Mouse (Mus musculus) embryonic facial prominence, embryonic 11.5 days (tissue): Measurements from ENCODE around the gene Commd1. TPM values are rescaled to one million over a fixed set of nuclear protein-coding genes. Genes with fewer than 3 reads are reported as not detected.

Source experiments
- ATAC-seq: fragments of 200-750 bp; cut with Nextera tagmentation; replicated peaks from 2 replicates; pipeline ENCODE4 v1.8.0; 2017; ENCODE audit warnings: low read depth; ENCODE audit not compliant: insufficient number of reproducible peaks, low FRiP score, low TSS enrichment
- DNase-seq: peaks from one replicate; pipeline ENCODE4 v3.0.0-alpha.2; 2015; ENCODE audit warnings: low spot score
- H3K27ac ChIP-seq: fragments of 300-500 bp; sonication (generic); replicated peaks from 2 replicates; pipeline ENCODE4 v1.5.1; 2014; ENCODE audit warnings: mild to moderate bottlenecking, low read depth, low read length, control low read depth
- H3K27me3 ChIP-seq: fragments of 300-500 bp; sonication (generic); 2 replicates; pipeline ENCODE4 v1.6.1; 2014; ENCODE audit warnings: mild to moderate bottlenecking, low read length, moderate library complexity, mixed read lengths; ENCODE audit not compliant: control insufficient read depth, insufficient read depth
- H3K36me3 ChIP-seq: fragments of 300-500 bp; sonication (generic); replicated peaks from 2 replicates; pipeline ENCODE4 v1.6.1; 2014; ENCODE audit warnings: low read depth, mild to moderate bottlenecking, low read length, moderate library complexity, mixed read lengths; ENCODE audit not compliant: control insufficient read depth, insufficient read depth
- H3K4me1 ChIP-seq: fragments of 300-500 bp; sonication (generic); 2 replicates; pipeline ENCODE4 v1.6.1; 2014; ENCODE audit warnings: low read length, mixed read lengths; ENCODE audit not compliant: control insufficient read depth, insufficient read depth
- H3K4me2 ChIP-seq: fragments of 300-500 bp; sonication (generic); 2 replicates; pipeline ENCODE4 v1.6.1; 2014; ENCODE audit warnings: low read depth, mild to moderate bottlenecking, control low read depth, low read length, moderate library complexity
- H3K4me3 ChIP-seq: fragments of 300-500 bp; sonication (generic); 2 replicates; pipeline ENCODE4 v1.5.1; 2014; ENCODE audit warnings: low read depth, low read length, control low read depth
- H3K9ac ChIP-seq: fragments of 300-500 bp; sonication (generic); replicated peaks from 2 replicates; pipeline ENCODE4 v1.6.1; 2014; ENCODE audit warnings: mild to moderate bottlenecking, control low read depth, low read length
- H3K9me3 ChIP-seq: fragments of 300-500 bp; sonication (generic); replicated peaks from 2 replicates; pipeline ENCODE4 v1.6.1; 2016; ENCODE audit warnings: mild to moderate bottlenecking, low read length, inconsistent platforms, mixed read lengths; ENCODE audit not compliant: control insufficient read depth
- WGBS: fragments of 180-500 bp; shearing (Covaris S2); extraction: QIAGEN DNeasy Blood & Tissue Kit; methylation state at CpG from one replicate; pipeline ENCODE4 v1.1.7; 2014; 5-methylcytosine and 5-hydroxymethylcytosine counted together
- polyA plus RNA-seq: library from polyadenylated mRNA; unstranded; fragments of >200 nt; fragmentation: Nextera tagmentation; extraction: Ambion mirVana; gene quantifications from 2 replicates; pipeline ENCODE4 v1.2.1, GENCODE M21; 2014

Gene Commd1
- polyA plus RNA-seq, 1 experiment from 2014 or later: 452 TPM

GRCm38 (mm10) chr11:22859301-22859632 is 122.9 kb downstream of the Commd1 start:
- Histone ChIP-seq H3K27ac (no peak overlapping the region), H3K9me3 (no peaks in the 10 kb centered on the region), H3K27me3 (peaks cover 16% of the 10 kb centered on the region; the same call in 1 of the 2 replicates), H3K36me3 (no peaks in the 10 kb centered on the region), H3K4me2 (peak overlapping the region; percentile 97), H3K9ac (peak overlapping the region; percentile 67), H3K4me1 (peaks cover 6% of the 10 kb centered on the region), H3K4me3 (peak overlapping the region; percentile 70)
- DNase-seq (no peak), ATAC-seq (peak; percentile 87)
- 0% methylated on average over 10 of the region's 41 CpGs for WGBS

DNA sequence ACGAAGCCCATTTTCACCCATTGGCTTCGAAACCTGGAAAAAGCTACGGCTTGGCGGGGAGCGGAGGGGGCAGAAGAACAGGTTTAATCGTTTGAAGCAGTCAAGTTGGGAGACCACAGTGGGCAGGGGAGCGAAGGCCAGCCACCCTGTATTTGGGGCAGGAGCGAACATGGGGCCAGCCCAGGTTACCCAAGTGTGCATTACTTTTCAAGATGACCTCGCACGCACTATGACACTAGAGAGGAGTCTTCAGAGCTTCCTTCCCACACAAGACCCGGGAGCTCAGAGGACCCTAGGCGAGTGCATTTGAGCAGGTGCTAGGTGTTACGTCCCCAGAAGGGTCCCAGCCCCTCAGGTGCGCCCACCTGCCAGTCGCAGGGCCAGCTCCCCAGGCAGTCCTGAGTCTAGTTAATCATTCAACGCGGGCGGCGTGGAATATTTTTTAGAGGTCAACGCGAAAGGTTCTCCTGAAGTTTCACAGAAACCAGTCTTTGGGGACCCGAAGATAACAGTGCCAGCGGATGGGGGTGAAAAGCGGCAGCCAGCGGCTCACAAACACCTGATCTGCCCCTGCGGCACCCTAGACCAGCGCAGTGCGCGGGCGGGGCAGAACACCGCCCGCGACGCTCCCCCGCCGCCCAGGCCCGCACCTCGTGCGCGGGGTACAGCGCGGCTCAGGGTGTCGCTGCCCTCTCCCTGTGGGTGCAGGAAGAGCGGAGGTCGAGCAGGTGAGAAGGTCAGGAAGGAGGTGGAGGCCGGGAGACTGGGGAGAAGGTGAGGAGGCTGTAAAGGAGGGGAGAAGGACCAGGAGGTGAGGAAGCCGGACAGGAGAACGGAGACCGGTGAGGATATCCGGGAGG is 123.5 kb downstream of the Commd1 start:
- Histone ChIP-seq H3K36me3 (no peaks in the 10 kb centered on the region), H3K27ac (no peak overlapping the region), H3K27me3 (peaks cover 16% of the 10 kb centered on the region; the same call in 1 of the 2 replicates), H3K4me2 (peak overlapping the region; percentile 97), H3K9ac (peak overlapping the region; percentile 67), H3K4me3 (peak overlapping the region; percentile 70), H3K4me1 (peaks cover 6% of the 10 kb centered on the region), H3K9me3 (no peaks in the 10 kb centered on the region)
- ATAC-seq (peak; percentile 11), DNase-seq (no peak)
- WGBS: 1% methylated on average over 50 of the region's 50 CpGs

DNA sequence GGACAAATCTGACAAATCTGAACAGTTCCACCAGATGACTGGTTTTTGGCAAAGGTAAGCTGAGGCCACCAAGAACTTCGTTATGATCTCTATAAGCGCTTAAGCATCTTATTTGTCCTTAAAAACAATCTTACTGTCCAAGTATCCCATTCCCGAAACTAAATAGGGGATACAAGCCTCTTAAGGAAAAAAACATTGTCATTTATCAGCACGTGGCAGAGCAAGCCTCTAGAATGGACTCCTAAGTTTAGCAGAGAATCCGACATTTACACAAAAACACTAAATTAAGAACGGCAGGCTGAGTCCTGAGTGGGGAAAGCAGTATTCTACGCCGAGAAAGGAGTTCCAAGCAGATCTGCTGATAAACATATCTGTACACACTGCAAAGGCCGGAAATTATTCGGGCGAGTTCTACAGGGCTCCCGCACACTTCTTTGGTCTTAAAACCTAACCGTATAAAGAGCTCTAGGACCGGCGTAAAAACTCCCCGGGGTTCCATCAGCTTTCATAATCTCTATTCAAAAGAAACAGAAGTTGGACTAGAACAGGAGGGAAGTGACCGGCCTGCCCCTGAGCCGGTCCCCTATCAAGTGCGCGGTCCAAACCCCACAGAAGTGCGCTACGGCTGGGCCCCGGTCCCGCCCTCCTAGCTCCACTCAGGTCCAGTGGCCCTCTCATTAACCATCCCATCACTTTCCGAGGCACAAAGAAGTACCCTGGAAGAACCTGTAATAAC is 124.3 kb downstream of the Commd1 start:
- no peak for DNase-seq
- no peak for ATAC-seq
- Histone ChIP-seq H3K4me3 (peak overlapping the region; percentile 70; the same call in 1 of the 2 replicates), H3K9me3 (no peaks in the 10 kb centered on the region), H3K36me3 (no peaks in the 10 kb centered on the region), H3K4me2 (peak overlapping the region; percentile 97), H3K27ac (no peak overlapping the region), H3K27me3 (peaks cover 16% of the 10 kb centered on the region; the same call in 1 of the 2 replicates), H3K9ac (peak overlapping the region; percentile 27), H3K4me1 (peaks cover 6% of the 10 kb centered on the region)
- 16% methylated on average over 25 of the region's 25 CpGs for WGBS

DNA sequence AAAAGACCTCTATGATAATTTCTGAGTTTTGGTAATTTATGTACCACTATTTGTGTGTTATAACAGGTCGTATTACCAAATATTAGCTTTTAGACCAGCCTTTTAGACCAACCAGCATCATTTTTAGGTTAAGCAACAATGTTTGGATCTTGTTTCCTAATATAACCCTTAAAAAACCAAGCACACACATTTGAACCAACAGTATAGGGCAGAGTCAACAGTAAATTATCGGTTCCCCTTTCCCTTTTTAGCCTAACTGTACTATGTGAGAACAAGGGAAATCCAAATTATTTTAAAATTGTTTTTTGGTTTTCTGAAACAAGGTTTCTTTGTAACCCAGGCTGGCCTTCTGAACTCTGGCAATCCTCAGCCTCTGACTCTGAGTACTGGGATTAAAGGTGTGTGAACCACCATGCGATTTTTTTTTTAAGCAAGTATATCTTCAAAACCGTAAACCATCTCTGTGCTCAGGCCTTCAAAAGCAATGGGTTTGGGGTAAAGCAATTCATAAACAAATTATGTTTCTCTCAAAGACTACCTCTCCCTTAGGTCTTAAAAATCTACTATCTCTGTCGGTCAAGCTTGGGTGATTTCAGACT is 125.0 kb downstream of the Commd1 start:
- H3K27me3 ChIP-seq: peaks cover 16% of the 10 kb centered on the region; the same call in 1 of the 2 replicates

DNA sequence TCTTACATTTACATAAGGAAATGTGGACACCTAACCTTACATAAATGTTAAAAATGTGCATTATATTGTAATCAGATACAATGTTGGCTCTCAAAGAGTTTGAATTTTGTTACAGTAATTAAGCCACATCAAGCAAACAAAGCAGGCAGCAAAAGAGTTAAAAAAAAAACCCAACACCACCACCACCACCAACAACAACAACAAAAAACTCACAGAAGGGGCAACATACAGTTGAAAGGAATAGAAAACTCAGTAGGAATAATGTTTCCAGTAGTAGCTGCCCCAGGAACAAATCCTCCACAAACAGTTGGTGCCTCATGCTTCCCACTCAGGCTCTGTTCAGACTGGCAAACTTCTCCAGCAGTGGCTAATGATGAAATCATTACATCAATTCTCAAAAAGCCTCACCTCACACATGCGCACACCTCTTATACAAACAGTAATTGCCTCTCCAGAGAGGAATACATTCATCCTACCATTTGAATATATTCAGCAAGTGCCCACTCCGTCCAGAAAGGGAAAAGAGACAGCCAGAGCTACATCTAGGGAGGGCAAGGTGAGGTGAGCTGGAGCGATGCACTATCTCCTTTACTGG is 125.7 kb downstream of the Commd1 start:
- Histone ChIP-seq H3K4me1 (peaks cover 6% of the 10 kb centered on the region), H3K4me2 (no peak overlapping the region), H3K27ac (no peak overlapping the region), H3K27me3 (peaks cover 16% of the 10 kb centered on the region; the same call in 1 of the 2 replicates), H3K9ac (no peak overlapping the region), H3K9me3 (no peaks in the 10 kb centered on the region), H3K36me3 (no peaks in the 10 kb centered on the region), H3K4me3 (no peak overlapping the region)
- DNase-seq (no peak), ATAC-seq (no peak)
- 79% methylated on average over 3 of the region's 3 CpGs for WGBS

More for the DNA sequence above, 125.0 kb downstream of the Commd1 start:
- H3K27ac ChIP-seq: no peak overlapping the region
- no peaks in the 10 kb centered on the region for H3K9me3 ChIP-seq
- DNase-seq: no peak
- H3K4me3 ChIP-seq: no peak overlapping the region
- H3K4me1 ChIP-seq: peaks cover 6% of the 10 kb centered on the region
- WGBS: 78% methylated on average over 5 of the region's 5 CpGs
- H3K36me3 ChIP-seq: no peaks in the 10 kb centered on the region
- H3K9ac ChIP-seq: no peak overlapping the region
- no peak for ATAC-seq
- no peak overlapping the region for H3K4me2 ChIP-seq

DNA sequence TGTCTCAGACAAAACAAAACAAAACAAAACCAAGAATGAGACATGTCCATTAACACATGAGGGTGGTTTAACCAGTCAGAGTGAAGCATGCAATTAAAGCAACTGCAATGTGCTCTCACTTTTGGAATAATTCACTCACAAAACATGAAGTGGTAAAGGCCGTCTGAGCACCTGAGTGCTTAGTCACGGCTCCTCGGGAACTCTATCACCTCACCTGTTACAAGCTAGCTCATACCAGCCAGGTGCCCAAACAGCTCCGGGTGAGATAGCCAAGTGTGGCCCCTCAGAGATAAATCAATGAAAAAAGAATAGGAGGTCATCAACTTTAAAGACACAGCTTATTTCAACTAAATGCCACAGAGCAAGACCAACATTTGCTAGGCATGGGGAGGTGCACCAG is 127.6 kb downstream of the Commd1 start:
- Histone ChIP-seq H3K4me1 (peaks cover 3% of the 10 kb centered on the region), H3K36me3 (no peaks in the 10 kb centered on the region), H3K9me3 (no peaks in the 10 kb centered on the region), H3K4me2 (no peak overlapping the region), H3K27ac (no peak overlapping the region), H3K27me3 (peaks cover 12% of the 10 kb centered on the region; the same call in 1 of the 2 replicates), H3K9ac (no peak overlapping the region), H3K4me3 (no peak overlapping the region)
- no peak for ATAC-seq
- 82% methylated on average over 4 of the region's 4 CpGs for WGBS
- no peak for DNase-seq

DNA sequence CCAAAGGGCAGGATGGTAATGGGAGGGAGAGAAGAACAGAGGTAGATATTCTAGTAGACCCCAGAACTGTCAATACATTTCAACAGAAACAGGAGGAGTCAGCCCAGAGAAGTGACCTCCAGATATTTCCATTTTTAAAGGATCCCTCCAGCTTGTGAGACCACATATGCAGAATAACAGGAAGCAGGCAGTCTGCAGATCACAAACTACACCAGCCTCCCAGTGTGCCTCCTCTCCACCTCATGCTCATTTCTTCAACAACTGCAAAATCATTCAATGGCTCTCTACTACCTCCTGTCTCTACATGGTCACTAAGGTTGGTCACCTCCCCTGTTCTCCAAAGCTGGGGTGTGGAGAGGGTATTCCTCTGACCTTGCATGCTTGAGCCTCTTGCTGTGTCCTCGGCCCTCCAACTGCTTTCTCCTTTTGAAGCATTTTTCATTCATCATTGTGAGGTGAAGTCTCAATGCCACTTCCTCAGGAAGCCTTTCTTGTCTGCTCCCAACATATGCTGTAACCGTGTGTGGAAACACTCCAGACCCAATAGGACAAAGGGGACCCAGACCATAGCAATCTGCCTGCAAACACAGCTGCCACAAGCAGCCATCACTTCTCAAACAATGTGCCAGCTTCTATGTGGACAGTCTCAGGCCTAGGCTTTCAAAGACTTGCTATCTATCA is 128.6 kb downstream of the Commd1 start:
- Histone ChIP-seq H3K4me3 (no peak overlapping the region), H3K4me2 (no peak overlapping the region), H3K9me3 (no peaks in the 10 kb centered on the region), H3K4me1 (peaks cover 2% of the 10 kb centered on the region), H3K36me3 (no peaks in the 10 kb centered on the region), H3K27ac (no peak overlapping the region), H3K9ac (no peak overlapping the region), H3K27me3 (peaks cover 7% of the 10 kb centered on the region; the same call in 1 of the 2 replicates)
- no peak for DNase-seq
- no peak for ATAC-seq
- WGBS: 69% methylated on average over 2 of the region's 2 CpGs
